Mouse (Mus musculus) layer of hippocampus, postnatal 10 days (tissue): Measurements from ENCODE around the gene Ttc30b. TPM values are rescaled to one million over a fixed set of nuclear protein-coding genes. Genes with fewer than 3 reads are reported as not detected.
A peak's percentile ranks its signal among the peaks of the same experiment; 100 is the strongest.
"Not testable (repeated sequence)": the region's sequence is repeated elsewhere in the genome, so short reads cannot be mapped to it uniquely, and the experiment has no call there.

ENCODE experiments used
- DNase-seq, 2 experiments: peaks; one replicate each; pipeline ENCODE4 v3.0.0; 2021; ENCODE audit warnings: low spot score in 2 of 2
- long read RNA-seq: library from polyadenylated mRNA; stranded (forward); transcript quantifications from one replicate; pipeline ENCODE4 v2.0.0, GENCODE M21; 2023
- total RNA-seq, 2 experiments: library from RNA; stranded (reverse); gene quantifications; 2 replicates each; pipeline ENCODE4 v1.2.3; 2021

Ttc30b gene
- 10 to 100 TPM; 12.3 to 12.8 TPM for total RNA-seq
- long read RNA-seq, transcript Ttc30b-201 (1 exons, 2,737 nt): major isoform, 17 of 17 reads
- long read RNA-seq, partial matches to known transcripts: 0 of 17 reads
- long read RNA-seq, other reads (novel, unspliced or antisense): 0 of 17 reads

DNA sequence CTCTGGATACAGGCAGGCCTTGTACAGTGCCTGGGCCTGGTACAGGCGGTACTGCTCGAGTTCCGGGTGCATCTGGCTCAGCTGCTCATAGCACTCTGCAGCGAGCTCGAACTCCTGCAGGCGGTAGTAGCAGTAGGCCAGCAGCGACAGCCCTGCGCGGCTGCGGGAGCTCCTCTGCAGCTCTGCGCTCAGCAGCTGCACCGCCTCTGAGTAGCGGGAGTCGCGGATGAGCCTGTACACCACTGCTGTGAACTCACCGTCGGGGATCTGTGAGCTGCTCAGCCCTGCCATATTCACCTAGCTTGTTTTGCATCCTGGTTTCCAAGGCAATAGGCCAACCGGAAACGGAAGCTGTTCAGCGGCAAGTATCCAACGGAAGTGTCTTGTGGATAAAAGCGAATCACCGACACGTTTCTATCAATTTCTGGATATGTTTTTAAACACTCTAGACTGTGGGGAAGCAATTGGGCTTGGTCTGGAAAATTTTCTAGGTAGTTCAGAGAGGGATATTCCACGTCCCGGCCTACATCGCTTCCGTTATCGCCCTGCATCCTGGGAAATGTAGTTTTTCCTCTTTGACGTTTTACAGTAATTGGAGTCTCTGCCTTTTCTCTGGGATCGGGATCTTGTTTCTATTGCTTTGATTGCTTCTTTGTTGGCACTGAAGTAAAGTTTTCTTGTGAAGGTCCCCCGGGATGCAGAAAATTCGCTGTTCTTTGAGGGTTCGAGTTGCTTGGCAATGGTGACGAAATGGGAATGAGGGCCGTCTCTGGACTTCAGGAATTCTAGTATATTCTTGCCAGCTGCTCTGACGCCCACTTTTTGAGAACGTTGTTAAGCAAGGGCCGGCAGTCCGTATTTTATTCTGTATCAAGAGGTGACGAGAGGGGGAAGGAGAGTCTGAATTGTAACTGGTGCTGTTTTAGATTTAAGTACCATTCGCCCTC lies at the start of gene Ttc30b:
Gene Ttc30b, minus strand, starts transcription at position 469 of the 947 bp plus-strand sequence.
- peak; percentile 82 for DNase-seq

DNA sequence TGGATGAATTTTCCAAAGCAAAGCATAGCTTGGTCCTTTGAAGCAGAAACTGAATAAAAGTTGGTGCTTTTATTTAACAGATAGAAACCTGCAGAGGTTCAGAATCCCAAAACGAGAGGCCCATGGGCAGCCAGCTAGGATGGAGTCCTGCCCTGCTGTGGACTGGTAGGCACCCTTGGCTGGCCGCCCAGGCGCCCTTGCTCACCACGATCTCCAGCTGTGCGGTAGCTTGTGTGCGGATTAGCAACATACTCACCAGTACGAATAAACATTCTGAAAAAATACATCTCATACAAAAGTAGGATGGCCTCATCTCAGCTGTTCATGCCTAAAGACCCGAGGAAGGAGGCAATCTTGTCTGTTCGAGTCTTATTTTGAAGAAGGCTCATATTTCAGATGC lies 49.4 kb upstream of the Ttc30b start:
- no peak for DNase-seq

DNA sequence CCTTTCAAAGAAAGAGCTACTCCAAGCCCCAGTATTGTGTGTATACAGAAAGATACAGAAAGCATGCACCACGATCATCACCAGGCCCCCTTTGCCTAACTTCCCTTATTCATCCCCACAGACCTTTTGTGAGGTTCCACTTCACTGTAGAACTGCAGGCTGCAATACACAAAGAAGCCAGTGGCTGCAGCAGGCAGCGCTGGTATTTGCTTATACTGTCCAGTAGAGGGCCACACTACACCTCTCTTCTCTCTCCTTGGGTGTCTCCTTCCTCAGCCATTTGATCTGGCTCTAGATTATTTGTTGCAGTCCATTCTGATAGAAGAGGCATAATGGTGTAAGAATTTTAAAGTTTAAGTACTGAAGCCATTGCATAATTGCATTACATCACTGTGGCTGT lies 46.7 kb upstream of the Ttc30b start:
- DNase-seq: peak; percentile 70 to 75

- DNase-seq: no peak
These were observed 45.5 kb upstream of the Ttc30b start for GRCm38 (mm10) chr2:75983847-75984246.

- DNase-seq: no peak
These were observed 44.7 kb upstream of the Ttc30b start for GRCm38 (mm10) chr2:75983091-75983490.

DNA sequence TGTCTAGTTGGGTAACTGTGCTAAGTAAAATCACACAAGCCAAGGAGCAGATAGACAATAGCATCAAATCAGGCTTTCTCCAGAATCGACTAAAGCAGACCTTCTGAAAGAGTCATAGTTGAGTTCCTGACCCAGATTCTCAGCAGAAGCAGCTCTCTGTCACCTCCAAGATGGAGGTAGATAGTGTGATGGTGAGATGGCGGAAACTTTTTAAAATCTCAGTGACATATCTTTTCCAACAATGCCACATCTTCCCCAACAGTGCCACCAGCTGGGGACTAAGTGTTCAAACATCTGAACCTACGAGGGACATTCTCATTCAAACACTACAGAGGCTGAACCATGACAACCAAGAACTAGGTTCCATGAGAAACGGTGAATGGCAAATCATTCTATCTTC lies 44.2 kb upstream of the Ttc30b start:
- DNase-seq: no peak

DNA sequence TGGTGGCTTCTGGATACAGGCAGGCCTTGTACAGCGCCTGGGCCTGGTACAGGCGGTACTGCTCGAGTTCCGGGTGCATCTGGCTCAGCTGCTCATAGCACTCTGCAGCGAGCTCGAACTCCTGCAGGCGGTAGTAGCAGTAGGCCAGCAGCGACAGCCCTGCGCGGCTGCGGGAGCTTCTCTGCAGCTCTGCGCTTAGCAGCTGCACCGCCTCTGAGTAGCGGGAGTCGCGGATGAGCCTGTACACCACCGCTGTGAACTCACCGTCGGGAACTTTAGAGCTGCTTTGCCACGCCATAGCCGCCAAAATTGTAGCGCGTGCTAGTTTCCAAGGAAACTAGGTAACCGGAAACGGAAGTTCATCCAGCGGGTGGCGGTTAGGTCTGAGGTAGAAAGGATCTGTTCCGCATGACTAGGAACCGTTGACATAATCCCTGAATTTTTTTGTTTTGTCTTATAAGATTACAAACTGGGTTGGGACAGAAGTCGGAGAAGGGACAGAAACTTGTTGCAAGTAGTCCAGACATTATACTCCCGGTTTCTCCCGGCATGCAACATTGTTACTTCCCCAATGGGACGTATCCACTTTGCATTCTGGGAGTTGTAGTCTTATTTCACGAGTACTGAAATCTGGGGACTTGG lies 43.2 kb upstream of the Ttc30b start, which contains the start of gene Ttc30a1:
Gene Ttc30a1, minus strand, starts transcription at position 528 of the 642 bp plus-strand sequence.
- DNase-seq: peak; percentile 77 to 78

- DNase-seq: not testable (repeated sequence)
These were observed 42.6 kb upstream of the Ttc30b start for GRCm38 (mm10) chr2:75980933-75981439.

DNA sequence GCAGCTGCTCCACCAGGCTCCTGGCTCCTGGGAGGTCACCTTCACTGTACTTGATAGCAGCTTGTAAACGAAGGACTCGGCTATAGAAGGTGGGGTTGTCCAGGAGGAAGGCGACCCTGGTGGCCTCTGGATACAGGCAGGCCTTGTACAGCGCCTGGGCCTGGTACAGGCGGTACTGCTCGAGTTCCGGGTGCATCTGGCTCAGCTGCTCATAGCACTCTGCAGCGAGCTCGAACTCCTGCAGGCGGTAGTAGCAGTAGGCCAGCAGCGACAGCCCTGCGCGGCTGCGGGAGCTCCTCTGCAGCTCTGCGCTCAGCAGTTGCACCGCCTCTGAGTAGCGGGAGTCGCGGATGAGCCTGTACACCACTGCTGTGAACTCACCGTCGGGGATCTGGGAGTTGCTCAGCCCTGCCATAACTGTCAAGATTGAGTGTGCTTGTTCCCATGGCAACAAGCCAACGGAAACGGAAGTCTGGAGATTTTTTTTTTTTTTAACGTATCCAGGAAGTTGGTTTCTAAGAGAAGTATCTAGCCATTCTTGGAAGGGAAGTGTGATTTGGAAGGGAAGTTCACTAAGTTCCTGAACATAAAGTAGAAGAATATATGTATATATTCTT lies 39.5 kb upstream of the Ttc30b start, which contains the start of gene Ttc30a2:
Gene Ttc30a2, minus strand, starts transcription at position 419 of the 617 bp plus-strand sequence.
- peak; percentile 10 to 31 for DNase-seq

DNA sequence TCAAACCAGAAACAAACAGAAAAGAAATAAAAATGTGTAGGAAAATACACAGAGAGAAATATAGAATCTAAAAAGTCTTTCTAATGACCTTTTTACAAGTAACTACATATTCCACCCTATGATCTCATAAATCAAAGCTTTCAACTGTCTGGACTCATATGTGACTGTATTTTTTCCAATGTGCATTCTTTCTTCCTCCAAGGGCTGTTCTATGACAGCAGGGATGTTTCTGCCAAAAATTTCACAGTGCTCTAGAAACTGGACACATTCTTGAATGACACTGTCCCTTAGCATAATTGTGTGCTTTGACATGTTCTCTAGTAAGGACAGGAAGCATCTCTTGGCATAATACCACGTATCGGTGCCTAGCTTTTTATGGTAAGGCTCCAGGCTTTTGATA lies 37.7 kb upstream of the Ttc30b start:
- not testable (repeated sequence) for DNase-seq

- DNase-seq: no peak
These were observed 35.7 kb upstream of the Ttc30b start for GRCm38 (mm10) chr2:75974131-75974530.

DNA sequence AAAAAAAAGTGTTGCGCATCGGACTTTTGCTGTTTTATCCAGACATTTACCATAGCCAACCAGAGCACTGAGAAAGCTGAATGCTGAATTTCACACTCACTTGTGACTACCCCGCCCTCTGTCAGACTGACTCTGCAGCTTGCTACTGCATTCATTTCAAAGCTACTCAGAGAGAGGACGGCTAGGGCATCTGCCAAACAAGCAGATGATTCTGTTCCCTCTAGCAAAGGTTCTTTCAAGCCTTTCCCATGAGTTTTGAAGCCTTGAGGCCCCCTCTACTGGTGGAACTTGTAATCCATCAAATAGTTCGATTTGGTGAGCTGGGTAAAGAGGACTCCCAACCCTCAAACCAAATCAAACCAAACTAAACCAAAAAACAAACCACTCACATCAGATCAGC lies 26.6 kb upstream of the Ttc30b start:
- peak; percentile 69 to 78 for DNase-seq

GRCm38 (mm10) chr2:75964512-75964911 lies 26.1 kb upstream of the Ttc30b start:
- DNase-seq: peak; percentile 63 to 71

GRCm38 (mm10) chr2:75964051-75964450 lies 25.7 kb upstream of the Ttc30b start:
- no peak for DNase-seq

DNA sequence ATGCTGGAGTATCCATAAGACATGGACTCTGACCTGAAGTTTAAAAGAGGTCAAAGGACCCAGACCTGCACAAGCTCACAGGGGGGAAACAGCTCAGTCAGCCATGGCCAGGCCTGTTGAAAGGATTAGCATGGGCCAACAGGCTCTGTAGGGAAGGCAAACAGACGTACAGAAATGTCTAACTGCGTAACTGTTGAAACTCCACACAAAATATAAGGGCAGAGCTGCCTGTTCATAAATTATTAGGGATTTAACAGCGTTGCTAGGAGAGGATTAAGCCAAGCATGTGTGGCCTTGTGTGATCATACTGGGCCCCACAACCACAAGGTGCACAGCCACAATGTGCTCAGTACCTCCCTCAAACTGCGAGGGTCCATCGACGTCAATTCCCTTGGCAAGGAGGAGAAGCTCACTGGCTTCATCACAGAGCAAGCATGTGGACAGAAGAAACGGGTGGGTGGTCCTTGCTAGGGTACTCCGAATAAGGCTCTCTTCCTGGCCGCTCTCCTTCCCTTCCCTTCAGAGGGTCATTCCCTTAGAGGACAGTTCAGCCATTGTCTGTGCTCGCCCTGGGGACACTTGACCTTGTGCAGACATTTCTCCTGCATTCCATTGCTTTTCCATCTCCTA lies 24.9 kb upstream of the Ttc30b start:
- no peak for DNase-seq

DNA sequence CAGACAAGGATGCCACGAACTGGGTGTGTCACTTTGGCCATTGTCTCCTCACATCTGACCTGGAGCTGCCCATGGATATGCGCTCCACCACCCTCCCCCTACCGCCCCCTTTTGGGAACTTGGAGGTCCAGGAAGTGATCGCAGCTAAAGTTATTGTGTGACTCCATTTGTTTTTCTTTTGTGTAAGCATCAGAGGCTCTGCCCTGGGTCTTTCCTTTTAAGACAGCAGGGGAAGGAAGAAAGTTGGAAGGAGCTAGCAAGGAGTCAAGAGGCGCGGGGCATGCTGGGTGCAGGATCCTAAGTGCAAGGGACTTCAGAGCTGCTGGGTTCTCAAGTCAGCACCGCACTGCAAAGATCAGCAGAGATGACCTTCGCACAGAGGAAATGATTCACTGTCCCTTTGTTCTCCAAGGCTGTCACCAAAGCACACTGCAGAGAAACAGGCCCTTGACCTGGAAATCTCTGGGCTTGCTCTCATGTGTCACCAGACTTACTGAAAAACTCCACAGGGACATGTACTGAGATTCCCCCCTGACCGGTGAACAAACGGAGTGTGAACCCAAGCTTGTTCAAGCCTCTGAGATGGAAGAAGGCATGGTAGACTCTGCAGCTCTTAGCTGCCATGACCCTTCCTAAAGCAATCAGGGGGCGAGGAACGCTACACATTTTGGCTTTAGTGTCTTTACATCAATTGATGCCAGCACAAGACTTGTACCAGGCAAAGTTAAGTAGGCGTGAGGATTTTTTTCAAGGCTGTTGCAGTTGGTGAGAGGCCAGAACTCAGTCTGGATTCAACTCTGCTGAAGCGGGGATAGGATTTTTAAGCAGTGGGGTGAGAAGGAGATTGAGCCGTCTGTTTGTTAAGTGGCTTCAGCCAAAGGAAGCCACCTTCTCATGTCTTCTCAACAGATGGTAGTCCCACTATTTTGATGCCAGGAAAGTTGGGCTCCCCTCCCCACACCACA lies 22.3 kb upstream of the Ttc30b start:
- DNase-seq: no peak

GRCm38 (mm10) chr2:75959850-75960365 lies 21.5 kb upstream of the Ttc30b start:
- no peak for DNase-seq

GRCm38 (mm10) chr2:75959183-75959849 lies 20.9 kb upstream of the Ttc30b start:
- no peak for DNase-seq

DNA sequence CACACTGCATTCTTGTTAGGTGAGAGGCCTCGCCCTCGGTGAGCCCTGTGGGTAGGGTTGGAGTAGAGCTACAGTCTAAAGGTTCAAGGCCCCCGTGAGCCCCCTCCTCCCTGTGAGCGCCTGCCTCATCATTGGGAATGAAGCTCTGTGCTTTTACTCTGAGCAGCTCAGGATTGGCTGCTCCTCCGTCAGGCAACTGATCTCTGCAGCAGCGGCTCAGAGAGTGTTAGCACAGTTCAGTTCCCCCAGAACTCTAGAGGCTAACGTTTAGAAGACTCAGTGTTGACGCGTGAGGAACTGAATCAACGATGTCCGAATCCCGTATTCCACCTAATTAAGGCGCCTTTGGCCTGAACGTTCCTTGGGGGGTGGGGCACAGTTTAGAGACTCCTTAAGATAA lies 17.3 kb upstream of the Ttc30b start:
- DNase-seq: no peak
